Mouse (Mus musculus): Measurements from ENCODE around the gene Wwc2.

Gene Wwc2

GRCm38 (mm10) chr8:47939933-47940870, 50.5 kb downstream of the Wwc2 start:
- no peak for DNase-seq (ENCODE audit: low spot score in 2 of 2)

GRCm38 (mm10) chr8:47939217-47939616, 51.5 kb downstream of the Wwc2 start:
- DNase-seq (ENCODE audit: low spot score in 2 of 2) = no peak

GRCm38 (mm10) chr8:47936386-47936785, 54.3 kb downstream of the Wwc2 start:
- DNase-seq (ENCODE audit: low spot score in 2 of 2) = no peak

GRCm38 (mm10) chr8:47935461-47935860, 55.3 kb downstream of the Wwc2 start:
- no peak for DNase-seq (ENCODE audit: low spot score in 2 of 2)

GRCm38 (mm10) chr8:47933087-47933486, 57.6 kb downstream of the Wwc2 start:
- DNase-seq (ENCODE audit: low spot score in 2 of 2) = no peak

- no peak for DNase-seq (ENCODE audit: low spot score in 2 of 2)
These were observed 58.5 kb downstream of the Wwc2 start for GRCm38 (mm10) chr8:47932028-47932790.

GRCm38 (mm10) chr8:47931371-47931770, 59.4 kb downstream of the Wwc2 start:
- no peak for DNase-seq (ENCODE audit: low spot score in 2 of 2)

GRCm38 (mm10) chr8:47929615-47930014, 61.1 kb downstream of the Wwc2 start:
- no peak for DNase-seq (ENCODE audit: low spot score in 2 of 2)

- DNase-seq (ENCODE audit: low spot score in 2 of 2) = no peak
These were observed 62.0 kb downstream of the Wwc2 start for GRCm38 (mm10) chr8:47928604-47929185.

- DNase-seq (ENCODE audit: low spot score in 2 of 2) = no peak
These were observed 65.8 kb downstream of the Wwc2 start for GRCm38 (mm10) chr8:47924921-47925320.

- DNase-seq (ENCODE audit: low spot score in 2 of 2) = no peak
These were observed 67.9 kb downstream of the Wwc2 start for GRCm38 (mm10) chr8:47922816-47923215.

- DNase-seq (ENCODE audit: low spot score in 2 of 2) = peak in 1 of 2 experiments; percentile 4
These were observed 68.7 kb downstream of the Wwc2 start for GRCm38 (mm10) chr8:47922011-47922410.

GRCm38 (mm10) chr8:47920575-47921144, 70.1 kb downstream of the Wwc2 start:
- no peak for DNase-seq (ENCODE audit: low spot score in 2 of 2)

GRCm38 (mm10) chr8:47917060-47918035, 73.4 kb downstream of the Wwc2 start:
- DNase-seq (ENCODE audit: low spot score in 2 of 2) = peak in 1 of 2 experiments; percentile 2

- no peak for DNase-seq (ENCODE audit: low spot score in 2 of 2)
These were observed 75.2 kb downstream of the Wwc2 start for GRCm38 (mm10) chr8:47915521-47915920.

GRCm38 (mm10) chr8:47914946-47915345, 75.8 kb downstream of the Wwc2 start:
- peak in 1 of 2 experiments; percentile 8 for DNase-seq (ENCODE audit: low spot score in 2 of 2)

- no peak for DNase-seq (ENCODE audit: low spot score in 2 of 2)
These were observed 76.6 kb downstream of the Wwc2 start for GRCm38 (mm10) chr8:47914161-47914560.

- no peak for DNase-seq (ENCODE audit: low spot score in 2 of 2)
These were observed 77.1 kb downstream of the Wwc2 start for GRCm38 (mm10) chr8:47913621-47914020.

GRCm38 (mm10) chr8:47909681-47910080, 81.0 kb downstream of the Wwc2 start:
- DNase-seq (ENCODE audit: low spot score in 2 of 2) = no peak

- DNase-seq (ENCODE audit: low spot score in 2 of 2) = no peak
These were observed 83.7 kb downstream of the Wwc2 start for GRCm38 (mm10) chr8:47907056-47907455.

- DNase-seq (ENCODE audit: low spot score in 2 of 2) = no peak
These were observed 84.6 kb downstream of the Wwc2 start for GRCm38 (mm10) chr8:47906142-47906541.
